Mouse (Mus musculus): ENCODE measurements around the gene Tssc4. TPM values are rescaled to one million over a fixed set of nuclear protein-coding genes. Genes with fewer than 3 reads are reported as not detected.

Tssc4 gene
- polyA plus RNA-seq, 1 experiment: 219 TPM

GRCm38 (mm10) chr7:143114773-143115172 lies 45.7 kb downstream of the Tssc4 start:
- Histone ChIP-seq H3K27me3 (replicated peaks) (peaks cover 63% of the 10 kb centered on the region), H3K9me3 (peaks cover 6% of the 10 kb centered on the region), H3K4me1 (peaks cover 3% of the 10 kb centered on the region; the same call in 1 of the 2 replicates), H3K36me3 (replicated peaks; ENCODE audit: low read length) (no peaks in the 10 kb centered on the region), H3K4me3 (replicated peaks) (no peak overlapping the region)
- no peak for TF ChIP-seq GATA1 (IDR thresholded peaks at IDR 0.05; ENCODE audit: borderline replicate concordance, low read length)
- no peak for TF ChIP-seq FLI1 (IDR thresholded peaks at IDR 0.05; ENCODE audit: low read length)

GRCm38 (mm10) chr7:143116521-143116920 lies 47.5 kb downstream of the Tssc4 start:
- peaks cover 6% of the 10 kb centered on the region for H3K9me3 ChIP-seq
- TF ChIP-seq GATA1 (IDR thresholded peaks at IDR 0.05; ENCODE audit: borderline replicate concordance, low read length): no peak
- TF ChIP-seq FLI1 (IDR thresholded peaks at IDR 0.05; ENCODE audit: low read length): no peak
- peaks cover 62% of the 10 kb centered on the region for H3K27me3 ChIP-seq (replicated peaks)

GRCm38 (mm10) chr7:143119407-143119806 lies 50.4 kb downstream of the Tssc4 start:
- peaks cover 69% of the 10 kb centered on the region for H3K27me3 ChIP-seq (replicated peaks)
- peaks cover 6% of the 10 kb centered on the region; the same call in 1 of the 2 replicates for H3K4me1 ChIP-seq
- no peak overlapping the region for H3K4me3 ChIP-seq (replicated peaks)
- TF ChIP-seq FLI1 (IDR thresholded peaks at IDR 0.05; ENCODE audit: low read length) (no peak), GATA1 (IDR thresholded peaks at IDR 0.05; ENCODE audit: borderline replicate concordance, low read length) (no peak)
- peaks cover 6% of the 10 kb centered on the region for H3K9me3 ChIP-seq
- H3K36me3 ChIP-seq (replicated peaks; ENCODE audit: low read length): no peaks in the 10 kb centered on the region

More at GRCm38 (mm10) chr7:143116521-143116920, 47.5 kb downstream of the Tssc4 start:
- no peak overlapping the region for H3K4me3 ChIP-seq (replicated peaks)
- no peaks in the 10 kb centered on the region for H3K36me3 ChIP-seq (replicated peaks; ENCODE audit: low read length)
- peaks cover 6% of the 10 kb centered on the region; the same call in 1 of the 2 replicates for H3K4me1 ChIP-seq

GRCm38 (mm10) chr7:143119826-143120225 lies 50.8 kb downstream of the Tssc4 start:
- TF ChIP-seq GATA1 (IDR thresholded peaks at IDR 0.05; ENCODE audit: borderline replicate concordance, low read length): no peak
- no peaks in the 10 kb centered on the region for H3K36me3 ChIP-seq (replicated peaks; ENCODE audit: low read length)
- H3K9me3 ChIP-seq: peaks cover 4% of the 10 kb centered on the region
- H3K27me3 ChIP-seq (replicated peaks): peaks cover 73% of the 10 kb centered on the region
- peaks cover 6% of the 10 kb centered on the region; the same call in 1 of the 2 replicates for H3K4me1 ChIP-seq
- H3K4me3 ChIP-seq (replicated peaks): no peak overlapping the region

Other genes starting within 250 kb of the Tssc4 start
- gene Th, start 138.1 kb upstream of the Tssc4 start, polyA plus RNA-seq (2012; ENCODE audit: insufficient read depth, low replicate concordance): not detected in 2 replicates
- 2.4 and 6.3 TPM in 2 replicates for gene Ascl2, start 100.0 kb upstream of the Tssc4 start, polyA plus RNA-seq (2012; ENCODE audit: insufficient read depth, low replicate concordance)
- gene Tspan32, start 64.2 kb upstream of the Tssc4 start, polyA plus RNA-seq (2012; ENCODE audit: insufficient read depth, low replicate concordance): 109 and 119 TPM in 2 replicates
- gene Cd81, start 16.5 kb upstream of the Tssc4 start, polyA plus RNA-seq (2012; ENCODE audit: insufficient read depth, low replicate concordance): 774 and 1,679 TPM in 2 replicates
- not detected in 2 replicates for gene Trpm5, start 25.4 kb downstream of the Tssc4 start, polyA plus RNA-seq (2012; ENCODE audit: insufficient read depth, low replicate concordance)
- not detected in 2 replicates for gene Kcnq1, start 37.1 kb downstream of the Tssc4 start, polyA plus RNA-seq (2012; ENCODE audit: insufficient read depth, low replicate concordance)

Measured in megakaryocyte, embryonic 14.5 days (primary cell).